Mouse (Mus musculus): ENCODE measurements around the gene Rtn4rl1. TPM values are rescaled to one million over a fixed set of nuclear protein-coding genes. Genes with fewer than 3 reads are reported as not detected.

Gene Rtn4rl1
- polyA plus RNA-seq, 1 experiment, result not detected

DNA sequence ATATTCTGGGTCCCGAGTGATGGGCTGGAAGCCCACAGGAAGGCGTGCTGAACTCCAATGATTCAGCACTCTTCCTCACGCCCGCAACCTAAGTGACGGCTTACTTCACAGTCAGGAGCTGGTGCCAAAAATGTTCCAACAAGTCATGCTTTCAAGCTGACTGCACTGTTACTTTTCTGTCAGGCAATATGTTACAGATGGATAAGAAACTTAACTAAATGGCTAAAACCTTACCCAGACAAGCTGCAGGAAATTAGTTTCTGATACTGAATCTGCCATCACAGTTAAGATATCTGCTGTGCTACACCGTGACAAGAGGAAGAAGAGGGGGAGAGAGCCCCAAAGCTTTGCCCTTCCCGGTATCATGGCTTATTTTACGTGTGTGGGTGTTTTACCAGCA, 120.3 kb downstream of the Rtn4rl1 start:
- no peaks in the 10 kb centered on the region for H3K4me1 ChIP-seq (ENCODE audit: control insufficient read depth, insufficient read depth, low read length)
- H3K27ac ChIP-seq (ENCODE audit: insufficient read depth, low read depth, low read length), result no peak overlapping the region
- WGBS, result 88% methylated on average over 8 of the region's 8 CpGs
- H3K4me3 ChIP-seq (ENCODE audit: insufficient read depth, low read depth, low read length), result no peak overlapping the region
- TF ChIP-seq CTCF (IDR thresholded peaks at IDR 0.05; ENCODE audit: insufficient read depth, low read depth, low read length) (no peak), POLR2A (IDR thresholded peaks at IDR 0.05; ENCODE audit: insufficient read depth, low read depth, low read length) (no peak)

Other genes starting within 250 kb of the Rtn4rl1 start
- gene Hic1, start 24.3 kb upstream of the Rtn4rl1 start, polyA plus RNA-seq (2012; ENCODE audit: insufficient read depth, insufficient read length, low replicate concordance, missing spikeins), result not detected in 2 replicates
- not detected in 2 replicates for gene Ovca2, start 14.9 kb upstream of the Rtn4rl1 start, polyA plus RNA-seq (2012; ENCODE audit: insufficient read depth, insufficient read length, low replicate concordance, missing spikeins)
- not detected in 2 replicates for gene Dph1, start 2.5 kb upstream of the Rtn4rl1 start, polyA plus RNA-seq (2012; ENCODE audit: insufficient read depth, insufficient read length, low replicate concordance, missing spikeins)
- not detected in 2 replicates for gene Rpa1, start 154.5 kb downstream of the Rtn4rl1 start, polyA plus RNA-seq (2012; ENCODE audit: insufficient read depth, insufficient read length, low replicate concordance, missing spikeins)
- not detected in 2 replicates for gene Smyd4, start 154.7 kb downstream of the Rtn4rl1 start, polyA plus RNA-seq (2012; ENCODE audit: insufficient read depth, insufficient read length, low replicate concordance, missing spikeins)
- gene Serpinf1, start 228.9 kb downstream of the Rtn4rl1 start, polyA plus RNA-seq (2012; ENCODE audit: insufficient read depth, insufficient read length, low replicate concordance, missing spikeins), result not detected in 2 replicates
- gene Serpinf2, start 245.8 kb downstream of the Rtn4rl1 start, polyA plus RNA-seq (2012; ENCODE audit: insufficient read depth, insufficient read length, low replicate concordance, missing spikeins), result not detected in 2 replicates

Measured in olfactory bulb, adult 2 months (tissue).